Mouse (Mus musculus): ENCODE measurements at regions not wholly inside any gene's neighbourhood (a gene's known extent, or its start where the extent isn't known, plus 50 kb on each side); places are given as distances from the start of the nearest gene placed in this dataset.

GRCm38 (mm10) chr8:88024496-88024895, 65.1 kb upstream of the Zfp423 start:
- Histone ChIP-seq H3K36me3 (ENCODE audit: control insufficient read depth, insufficient read depth, low read length) (no peaks in the 10 kb centered on the region), H3K27ac (replicated peaks; ENCODE audit: low read depth, low read length) (no peak overlapping the region), H3K9me3 (ENCODE audit: control insufficient read depth, low read length) (no peaks in the 10 kb centered on the region), H3K4me2 (ENCODE audit: low read depth, low read length) (no peak overlapping the region), H3K27me3 (replicated peaks; ENCODE audit: control insufficient read depth, insufficient read depth, low read length) (no peaks in the 10 kb centered on the region), H3K9ac (ENCODE audit: low read depth, low read length) (no peak overlapping the region), H3K4me3 (ENCODE audit: low read depth, low read length) (no peak overlapping the region), H3K4me1 (ENCODE audit: control insufficient read depth, insufficient read depth, low read length) (0 out of 2 replicates have a peak, but pooled peaks cover 4% of the 10 kb centered on the region)
- WGBS, result 69% methylated on average over 14 of the region's 14 CpGs
- ATAC-seq (ENCODE audit: low read depth) (no peak), DNase-seq (ENCODE audit: low spot score) (peak; percentile 59)

GRCm38 (mm10) chr8:88023423-88023822, 64.0 kb upstream of the Zfp423 start:
- 0 out of 2 replicates have a peak, but pooled peaks cover 4% of the 10 kb centered on the region for H3K9me3 ChIP-seq (ENCODE audit: control insufficient read depth, low read length)
- DNase-seq (ENCODE audit: low spot score) (peak; percentile 79), ATAC-seq (ENCODE audit: low read depth) (peak; percentile 70)
- H3K27ac ChIP-seq (replicated peaks; ENCODE audit: low read depth, low read length), result no peak overlapping the region
- 12% methylated on average over 5 of the region's 5 CpGs for WGBS
- 0 out of 2 replicates have a peak, but pooled peaks cover 4% of the 10 kb centered on the region for H3K4me1 ChIP-seq (ENCODE audit: control insufficient read depth, insufficient read depth, low read length)
- H3K36me3 ChIP-seq (ENCODE audit: control insufficient read depth, insufficient read depth, low read length), result no peaks in the 10 kb centered on the region
- no peaks in the 10 kb centered on the region for H3K27me3 ChIP-seq (replicated peaks; ENCODE audit: control insufficient read depth, insufficient read depth, low read length)
- H3K4me3 ChIP-seq (ENCODE audit: low read depth, low read length), result no peak overlapping the region
- no peak overlapping the region for H3K9ac ChIP-seq (ENCODE audit: low read depth, low read length)
- H3K4me2 ChIP-seq (ENCODE audit: low read depth, low read length), result no peak overlapping the region

- no peak overlapping the region for H3K4me3 ChIP-seq (ENCODE audit: low read depth, low read length)
- no peaks in the 10 kb centered on the region for H3K27me3 ChIP-seq (replicated peaks; ENCODE audit: control insufficient read depth, insufficient read depth, low read length)
- H3K4me1 ChIP-seq (ENCODE audit: control insufficient read depth, insufficient read depth, low read length), result 0 out of 2 replicates have a peak, but pooled peaks cover 4% of the 10 kb centered on the region
- 0 out of 2 replicates have a peak overlapping the region, but pooled peaks have one; percentile 10 for H3K9ac ChIP-seq (ENCODE audit: low read depth, low read length)
- H3K4me2 ChIP-seq (ENCODE audit: low read depth, low read length), result no peak overlapping the region
- DNase-seq (ENCODE audit: low spot score) (no peak), ATAC-seq (ENCODE audit: low read depth) (no peak)
- WGBS, result 51% methylated on average over 16 of the region's 16 CpGs
- H3K27ac ChIP-seq (replicated peaks; ENCODE audit: low read depth, low read length), result no peak overlapping the region
- H3K9me3 ChIP-seq (ENCODE audit: control insufficient read depth, low read length), result 0 out of 2 replicates have a peak, but pooled peaks cover 6% of the 10 kb centered on the region
- H3K36me3 ChIP-seq (ENCODE audit: control insufficient read depth, insufficient read depth, low read length), result no peaks in the 10 kb centered on the region
Observed at GRCm38 (mm10) chr8:88022776-88023385, 63.5 kb upstream of the Zfp423 start.

- DNase-seq (ENCODE audit: low spot score) (no peak), ATAC-seq (ENCODE audit: low read depth) (no peak)
- Histone ChIP-seq H3K36me3 (ENCODE audit: control insufficient read depth, insufficient read depth, low read length) (no peaks in the 10 kb centered on the region), H3K9ac (ENCODE audit: low read depth, low read length) (no peak overlapping the region), H3K27me3 (replicated peaks; ENCODE audit: control insufficient read depth, insufficient read depth, low read length) (no peaks in the 10 kb centered on the region), H3K4me1 (ENCODE audit: control insufficient read depth, insufficient read depth, low read length) (0 out of 2 replicates have a peak, but pooled peaks cover 4% of the 10 kb centered on the region), H3K4me3 (ENCODE audit: low read depth, low read length) (no peak overlapping the region), H3K4me2 (ENCODE audit: low read depth, low read length) (no peak overlapping the region), H3K27ac (replicated peaks; ENCODE audit: low read depth, low read length) (no peak overlapping the region), H3K9me3 (ENCODE audit: control insufficient read depth, low read length) (0 out of 2 replicates have a peak, but pooled peaks cover 6% of the 10 kb centered on the region)
- WGBS, result 75% methylated on average over 17 of the region's 17 CpGs
Observed at GRCm38 (mm10) chr8:88019243-88020115, 60.1 kb upstream of the Zfp423 start.

- whole genome bisulfite sequencing, result 90% methylated on average over 4 of the region's 4 CpGs
- H3K27ac ChIP-seq (replicated peaks; ENCODE audit: low read depth, low read length), result no peak overlapping the region
- H3K9ac ChIP-seq (ENCODE audit: low read depth, low read length), result no peak overlapping the region
- no peaks in the 10 kb centered on the region for H3K27me3 ChIP-seq (replicated peaks; ENCODE audit: control insufficient read depth, insufficient read depth, low read length)
- H3K4me1 ChIP-seq (ENCODE audit: control insufficient read depth, insufficient read depth, low read length), result 0 out of 2 replicates have a peak, but pooled peaks cover 4% of the 10 kb centered on the region
- DNase-seq (ENCODE audit: low spot score), result no peak
- H3K36me3 ChIP-seq (ENCODE audit: control insufficient read depth, insufficient read depth, low read length), result no peaks in the 10 kb centered on the region
- no peak for ATAC-seq (ENCODE audit: low read depth)
- no peak overlapping the region for H3K4me2 ChIP-seq (ENCODE audit: low read depth, low read length)
- 0 out of 2 replicates have a peak, but pooled peaks cover 6% of the 10 kb centered on the region for H3K9me3 ChIP-seq (ENCODE audit: control insufficient read depth, low read length)
- no peak overlapping the region for H3K4me3 ChIP-seq (ENCODE audit: low read depth, low read length)
Observed at GRCm38 (mm10) chr8:88018494-88018893, 59.1 kb upstream of the Zfp423 start.

GRCm38 (mm10) chr8:88012177-88012825, 52.9 kb upstream of the Zfp423 start:
- 58% methylated on average over 15 of the region's 15 CpGs for WGBS
- Histone ChIP-seq H3K36me3 (ENCODE audit: control insufficient read depth, insufficient read depth, low read length) (no peaks in the 10 kb centered on the region), H3K4me2 (ENCODE audit: low read depth, low read length) (no peak overlapping the region), H3K4me1 (ENCODE audit: control insufficient read depth, insufficient read depth, low read length) (no peaks in the 10 kb centered on the region), H3K9ac (ENCODE audit: low read depth, low read length) (no peak overlapping the region), H3K9me3 (ENCODE audit: control insufficient read depth, low read length) (no peaks in the 10 kb centered on the region), H3K27me3 (replicated peaks; ENCODE audit: control insufficient read depth, insufficient read depth, low read length) (no peaks in the 10 kb centered on the region), H3K4me3 (ENCODE audit: low read depth, low read length) (no peak overlapping the region), H3K27ac (replicated peaks; ENCODE audit: low read depth, low read length) (no peak overlapping the region)
- no peak for DNase-seq (ENCODE audit: low spot score)
- no peak for ATAC-seq (ENCODE audit: low read depth)

- ATAC-seq (ENCODE audit: low read depth) (no peak), DNase-seq (ENCODE audit: low spot score) (peak; percentile 56)
- Histone ChIP-seq H3K9me3 (ENCODE audit: control insufficient read depth, low read length) (no peaks in the 10 kb centered on the region), H3K27me3 (replicated peaks; ENCODE audit: control insufficient read depth, insufficient read depth, low read length) (no peaks in the 10 kb centered on the region), H3K4me2 (ENCODE audit: low read depth, low read length) (no peak overlapping the region), H3K4me1 (ENCODE audit: control insufficient read depth, insufficient read depth, low read length) (no peaks in the 10 kb centered on the region), H3K27ac (replicated peaks; ENCODE audit: low read depth, low read length) (no peak overlapping the region), H3K4me3 (ENCODE audit: low read depth, low read length) (no peak overlapping the region), H3K9ac (ENCODE audit: low read depth, low read length) (no peak overlapping the region), H3K36me3 (ENCODE audit: control insufficient read depth, insufficient read depth, low read length) (no peaks in the 10 kb centered on the region)
- 26% methylated on average over 3 of the region's 3 CpGs for WGBS
Observed at GRCm38 (mm10) chr8:88010566-88010965, 51.2 kb upstream of the Zfp423 start.

GRCm38 (mm10) chr8:88009878-88010277, 50.5 kb upstream of the Zfp423 start:
- Histone ChIP-seq H3K36me3 (ENCODE audit: control insufficient read depth, insufficient read depth, low read length) (no peaks in the 10 kb centered on the region), H3K27ac (replicated peaks; ENCODE audit: low read depth, low read length) (no peak overlapping the region), H3K27me3 (replicated peaks; ENCODE audit: control insufficient read depth, insufficient read depth, low read length) (no peaks in the 10 kb centered on the region), H3K4me3 (ENCODE audit: low read depth, low read length) (no peak overlapping the region), H3K4me1 (ENCODE audit: control insufficient read depth, insufficient read depth, low read length) (no peaks in the 10 kb centered on the region), H3K9ac (ENCODE audit: low read depth, low read length) (no peak overlapping the region), H3K9me3 (ENCODE audit: control insufficient read depth, low read length) (no peaks in the 10 kb centered on the region), H3K4me2 (ENCODE audit: low read depth, low read length) (no peak overlapping the region)
- ATAC-seq (ENCODE audit: low read depth) (no peak), DNase-seq (ENCODE audit: low spot score) (no peak)
- WGBS, result 56% methylated on average over 3 of the region's 3 CpGs

All from embryonic facial prominence, embryonic 14.5 days (tissue).